ENCODE assay signal across 21 mouse cellular contexts in the genomic region with DNA sequence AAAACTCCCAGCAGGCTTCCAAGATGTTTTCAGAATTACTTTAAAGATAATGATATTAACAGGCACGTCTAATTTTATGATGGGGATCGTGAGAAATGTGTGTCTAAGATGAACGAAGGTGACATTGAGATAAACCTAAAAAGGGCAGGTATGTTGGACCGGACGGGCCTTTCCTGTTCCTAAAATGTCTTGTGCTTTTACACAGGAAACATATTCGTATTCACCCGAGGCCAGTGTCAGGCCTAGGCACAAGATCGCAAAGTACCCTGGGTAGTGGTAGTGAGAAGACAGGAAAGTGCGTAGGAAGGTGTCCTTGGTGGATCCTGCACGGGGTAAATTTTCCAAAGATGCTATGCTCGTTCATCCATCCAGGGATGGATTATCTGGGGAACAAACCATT.
A peak's percentile ranks its signal among the peaks of the same experiment; 100 is the strongest.
DNase-seq lines count a peak whose midpoint lies in the region; ATAC-seq and TF ChIP-seq lines count a peak whose summit lies in the region.
"Had no signal": no experiment of that assay in that cellular context is flagged by ENCODE, and none has a peak within 500 bp of the region (broad histone marks: within the 10 kb centered on the region; RNA-seq: fewer than 3 reads in every experiment).

No protein-coding gene starts in this region.

- H3K4me3 ChIP-seq in layer of hippocampus, adult 2 months, result no peak overlapping the region
- H3K4me3 ChIP-seq in heart, postnatal 0 days (ENCODE audit: low read depth, low read length), result no peak overlapping the region
- H3K4me3 ChIP-seq: forebrain, embryonic 10.5 days; hindbrain, embryonic 15.5 days; limb, embryonic 12.5 days; midbrain, embryonic 15.5 days; neural tube, embryonic 12.5 days had no signal

- H3K27me3 ChIP-seq in heart, postnatal 0 days (ENCODE audit: control insufficient read depth, insufficient read depth, low read length), result no peaks in the 10 kb centered on the region
- H3K27me3 ChIP-seq: hindbrain, embryonic 15.5 days; midbrain, embryonic 15.5 days; neural tube, embryonic 12.5 days had no signal

- TF ChIP-seq EP300 in heart, postnatal 0 days (IDR thresholded peaks at IDR 0.05; ENCODE audit: low read depth), result no peak

- H3K36me3 ChIP-seq in heart, postnatal 0 days (replicated peaks; ENCODE audit: control insufficient read depth, insufficient read depth, low read length), result no peaks in the 10 kb centered on the region
- H3K36me3 ChIP-seq: forebrain, embryonic 10.5 days; hindbrain, embryonic 15.5 days; limb, embryonic 12.5 days; midbrain, embryonic 15.5 days; neural tube, embryonic 12.5 days had no signal

- no peak for TF ChIP-seq CTCF in layer of hippocampus, adult 2 months (conservative IDR thresholded peaks at IDR 0.05)
- TF ChIP-seq CTCF in heart, postnatal 0 days (IDR thresholded peaks at IDR 0.05; ENCODE audit: low read depth), result no peak

- peak; percentile 18; the same call in 1 of the 2 replicates for ATAC-seq in heart, postnatal 0 days (ENCODE audit: insufficient read depth, low read depth)
- no peak for ATAC-seq in cerebellum, adult (ENCODE audit: insufficient number of reproducible peaks, low FRiP score, low TSS enrichment)
- ATAC-seq: forebrain, embryonic 16.5 days; midbrain, embryonic 15.5 days had no signal

- H3K4me2 ChIP-seq in heart, postnatal 0 days (ENCODE audit: low read depth, low read length), result no peak overlapping the region
- H3K4me2 ChIP-seq: hindbrain, embryonic 15.5 days; limb, embryonic 12.5 days; midbrain, embryonic 15.5 days; neural tube, embryonic 12.5 days had no signal

- peak overlapping the region; percentile 32 for H3K27ac ChIP-seq in layer of hippocampus, adult 2 months
- peak overlapping the region; percentile 83 for H3K27ac ChIP-seq in heart, postnatal 0 days (ENCODE audit: low read depth)
- H3K27ac ChIP-seq: forebrain, embryonic 10.5 days; hindbrain, embryonic 15.5 days; kidney, postnatal 0 days; limb, embryonic 12.5 days; macrophage; midbrain, embryonic 15.5 days; neural tube, embryonic 12.5 days had no signal

- H3K9me3 ChIP-seq in heart, postnatal 0 days (replicated peaks; ENCODE audit: control insufficient read depth, low read length), result no peaks in the 10 kb centered on the region
- H3K9me3 ChIP-seq: forebrain, embryonic 10.5 days; hindbrain, embryonic 15.5 days; limb, embryonic 12.5 days; midbrain, embryonic 15.5 days; neural tube, embryonic 12.5 days had no signal

- peak; percentile 21 for DNase-seq in adrenal gland, postnatal 14 days
- no peak for DNase-seq in adrenal gland, adult 8-10 months
- peak; percentile 79 for DNase-seq in heart, adult 8-10 months (ENCODE audit: low spot score)
- no peak for DNase-seq in heart, postnatal 4 days
- no peak for DNase-seq in layer of hippocampus, adult 2 months (ENCODE audit: low spot score in 2 of 2)
- no peak for DNase-seq in layer of hippocampus, adult 8-10 months (ENCODE audit: low spot score in 2 of 2)
- no peak for DNase-seq in heart, postnatal 0 days (ENCODE audit: low spot score)
- DNase-seq: cerebellum, adult 18-20 months; cerebellum, postnatal 14 days; liver, postnatal 0 days; right cerebral cortex, postnatal 25 days; spleen, adult 18-20 months had no signal

- H3K9ac ChIP-seq in heart, postnatal 0 days (replicated peaks; ENCODE audit: low read depth, low read length), result no peak overlapping the region
- H3K9ac ChIP-seq: hindbrain, embryonic 15.5 days; limb, embryonic 12.5 days; liver, postnatal 0 days; midbrain, embryonic 15.5 days; neural tube, embryonic 12.5 days had no signal

- H3K4me1 ChIP-seq in heart, postnatal 0 days (ENCODE audit: control insufficient read depth, insufficient read depth), result no peaks in the 10 kb centered on the region
- H3K4me1 ChIP-seq: neural tube, embryonic 12.5 days had no signal

- 61% methylated on average over 11 of the region's 11 CpGs for WGBS in heart, postnatal 0 days

Comparison
In these comparisons a context has a peak if more than half of its experiments do, and no peak if none do; other contexts are left out.
1. DNase-seq: peak in adrenal gland, postnatal 14 days (single experiment) and heart, adult 8-10 months (single experiment); none in adrenal gland, adult 8-10 months (single experiment), heart, postnatal 4 days (single experiment), layer of hippocampus, adult 2 months (0 of 2), layer of hippocampus, adult 8-10 months (0 of 2) and heart, postnatal 0 days (single experiment).